Mouse (Mus musculus) heart, embryonic 12.5 days (tissue): Measurements from ENCODE around the gene Reln. TPM values are rescaled to one million over a fixed set of nuclear protein-coding genes. Genes with fewer than 3 reads are reported as not detected.

Source experiments
- ATAC-seq: fragments of 200-750 bp; cut with Nextera tagmentation; 2 replicates; pipeline ENCODE4 v1.8.0; 2017; ENCODE audit warnings: moderate TSS enrichment, moderate library complexity; ENCODE audit not compliant: insufficient number of reproducible peaks, low FRiP score
- H3K27ac ChIP-seq: fragments of 300-500 bp; sonication (generic); 2 replicates; pipeline ENCODE4 v1.5.1; 2016; ENCODE audit warnings: mild to moderate bottlenecking, moderate library complexity; ENCODE audit not compliant: poor library complexity, severe bottlenecking
- H3K27me3 ChIP-seq: fragments of 300-500 bp; sonication (generic); replicated peaks from 2 replicates; pipeline ENCODE4 v1.6.1; 2016; ENCODE audit warnings: mild to moderate bottlenecking, moderate library complexity
- H3K36me3 ChIP-seq: fragments of 300-500 bp; sonication (generic); 2 replicates; pipeline ENCODE4 v1.6.1; 2016; ENCODE audit warnings: mild to moderate bottlenecking, moderate library complexity
- H3K4me1 ChIP-seq: fragments of 300-500 bp; sonication (generic); replicated peaks from 2 replicates; pipeline ENCODE4 v1.6.1; 2016; ENCODE audit warnings: mild to moderate bottlenecking
- H3K4me2 ChIP-seq: fragments of 300-500 bp; sonication (generic); 2 replicates; pipeline ENCODE4 v1.6.1; 2016; ENCODE audit warnings: mild to moderate bottlenecking, moderate library complexity
- H3K4me3 ChIP-seq: fragments of 300-500 bp; sonication (generic); 2 replicates; pipeline ENCODE4 v1.5.1; 2016; ENCODE audit warnings: mild to moderate bottlenecking
- H3K9ac ChIP-seq: fragments of 300-500 bp; sonication (generic); 2 replicates; pipeline ENCODE4 v1.6.1; 2016; ENCODE audit warnings: mild to moderate bottlenecking, moderate library complexity
- H3K9me3 ChIP-seq: fragments of 300-500 bp; sonication (generic); replicated peaks from 2 replicates; pipeline ENCODE4 v1.6.1; 2016; ENCODE audit warnings: mild to moderate bottlenecking, moderate library complexity
- WGBS: fragments of 180-500 bp; shearing (Covaris S2); methylation state at CpG from one replicate; pipeline ENCODE4 v1.1.7; 2016; 5-methylcytosine and 5-hydroxymethylcytosine counted together
- polyA plus RNA-seq: library from polyadenylated mRNA; unstranded; fragments of >200 nt; fragmentation: Nextera tagmentation; extraction: Ambion mirVana; gene quantifications from 2 replicates; pipeline ENCODE4 v1.2.1, GENCODE M21; 2016

The Reln gene
- polyA plus RNA-seq, 1 experiment from 2014 or later, result 4.6 TPM

DNA sequence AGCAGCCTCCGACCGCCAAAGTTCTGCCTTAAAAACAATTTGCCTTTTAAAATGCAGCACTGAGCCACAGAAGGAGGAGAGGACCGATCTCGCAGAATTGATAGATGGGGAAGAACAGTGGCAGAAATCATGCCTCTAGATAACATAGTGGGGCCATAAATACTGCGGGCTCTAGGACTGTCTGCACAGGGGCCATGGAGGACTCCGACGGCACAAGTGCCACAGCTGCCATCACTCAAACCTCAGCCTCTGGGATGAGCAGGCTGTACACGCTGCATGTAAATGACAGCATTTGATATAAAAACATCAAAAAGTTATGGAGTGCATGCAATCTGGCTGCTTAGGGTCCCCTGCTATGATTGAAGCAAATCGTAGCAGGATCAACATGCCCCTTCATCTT, 227.6 kb downstream of the Reln start:
- Histone ChIP-seq H3K9me3 (no peaks in the 10 kb centered on the region), H3K4me3 (no peak overlapping the region), H3K4me1 (peaks cover 14% of the 10 kb centered on the region), H3K4me2 (no peak overlapping the region), H3K27me3 (no peaks in the 10 kb centered on the region), H3K27ac (no peak overlapping the region), H3K36me3 (no peaks in the 10 kb centered on the region), H3K9ac (no peak overlapping the region)
- 63% methylated on average over 9 of the region's 9 CpGs for WGBS
- no peak for ATAC-seq

DNA sequence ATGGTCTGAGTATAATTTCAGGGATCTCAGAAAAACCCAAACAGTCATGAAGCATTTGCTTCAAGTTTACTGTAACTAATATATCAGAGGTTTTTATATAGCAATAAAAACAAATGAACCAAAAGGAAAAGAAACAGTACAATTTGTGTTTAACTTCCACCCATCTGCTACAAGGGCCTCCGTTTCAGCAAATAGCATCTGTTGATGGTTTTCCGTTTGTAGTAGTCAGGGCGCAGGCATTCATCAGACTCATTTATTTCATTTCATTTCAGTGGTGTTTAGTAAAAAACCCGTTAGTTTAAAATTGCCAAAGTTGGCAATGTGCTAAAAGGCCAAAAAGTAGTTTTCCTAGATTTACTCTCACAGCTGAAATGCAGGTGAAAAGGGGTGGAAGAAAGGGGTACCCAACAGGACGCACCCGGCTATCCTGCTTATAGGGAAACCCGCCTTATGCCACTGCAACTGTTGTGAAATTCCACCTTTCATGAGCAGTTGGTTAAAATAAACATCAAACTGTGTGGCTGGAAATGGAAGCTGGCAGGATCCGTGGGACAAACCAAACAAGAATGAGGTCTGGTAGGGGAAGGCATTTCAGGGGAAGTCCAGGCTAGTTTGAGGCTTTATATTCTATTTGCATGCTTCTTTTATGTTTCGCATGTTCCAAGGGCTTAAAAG, 237.6 kb downstream of the Reln start:
- Histone ChIP-seq H3K36me3 (no peaks in the 10 kb centered on the region), H3K27ac (no peak overlapping the region), H3K9me3 (no peaks in the 10 kb centered on the region), H3K4me3 (no peak overlapping the region), H3K27me3 (no peaks in the 10 kb centered on the region), H3K4me2 (no peak overlapping the region), H3K9ac (no peak overlapping the region), H3K4me1 (no peaks in the 10 kb centered on the region)
- no peak for ATAC-seq
- 81% methylated on average over 9 of the region's 9 CpGs for WGBS

DNA sequence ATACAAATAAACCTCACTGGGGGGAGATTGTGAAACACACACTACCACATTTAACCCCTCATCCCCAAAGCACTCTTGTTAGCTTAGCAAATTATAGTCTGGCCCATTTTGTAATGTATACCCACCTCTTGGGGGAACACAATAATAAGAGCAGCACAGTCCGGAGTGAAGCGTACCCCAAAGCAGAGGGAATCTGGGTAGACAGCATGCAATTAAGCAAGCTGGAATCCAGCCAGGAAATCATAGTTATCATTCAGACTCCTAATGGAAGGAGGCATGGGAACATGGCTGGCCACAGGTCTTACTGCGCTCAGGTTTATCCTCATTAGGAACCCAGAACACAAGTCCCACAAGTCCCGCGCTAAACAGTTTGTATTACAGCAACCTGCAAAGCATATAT, 249.5 kb downstream of the Reln start:
- Histone ChIP-seq H3K27me3 (no peaks in the 10 kb centered on the region), H3K9me3 (no peaks in the 10 kb centered on the region), H3K9ac (no peak overlapping the region), H3K4me3 (no peak overlapping the region), H3K4me1 (no peaks in the 10 kb centered on the region), H3K36me3 (no peaks in the 10 kb centered on the region), H3K27ac (no peak overlapping the region), H3K4me2 (no peak overlapping the region)
- WGBS, result 89% methylated on average over 5 of the region's 5 CpGs
- ATAC-seq, result no peak

GRCm38 (mm10) chr5:22094043-22094442, 250.5 kb downstream of the Reln start:
- Histone ChIP-seq H3K4me1 (no peaks in the 10 kb centered on the region), H3K27me3 (no peaks in the 10 kb centered on the region), H3K27ac (no peak overlapping the region), H3K9ac (no peak overlapping the region), H3K9me3 (no peaks in the 10 kb centered on the region), H3K4me3 (no peak overlapping the region), H3K36me3 (no peaks in the 10 kb centered on the region), H3K4me2 (no peak overlapping the region)
- 81% methylated on average over 5 of the region's 5 CpGs for WGBS
- no peak for ATAC-seq

- Histone ChIP-seq H3K27ac (no peak overlapping the region), H3K9me3 (no peaks in the 10 kb centered on the region), H3K4me2 (no peak overlapping the region), H3K4me3 (no peak overlapping the region), H3K4me1 (no peaks in the 10 kb centered on the region), H3K9ac (no peak overlapping the region), H3K27me3 (no peaks in the 10 kb centered on the region), H3K36me3 (no peaks in the 10 kb centered on the region)
- 82% methylated on average over 9 of the region's 9 CpGs for WGBS
- no peak for ATAC-seq
These were observed 251.2 kb downstream of the Reln start for GRCm38 (mm10) chr5:22093157-22093865.

- Histone ChIP-seq H3K9me3 (no peaks in the 10 kb centered on the region), H3K27ac (no peak overlapping the region), H3K4me1 (no peaks in the 10 kb centered on the region), H3K4me2 (no peak overlapping the region), H3K36me3 (no peaks in the 10 kb centered on the region), H3K4me3 (no peak overlapping the region), H3K27me3 (no peaks in the 10 kb centered on the region), H3K9ac (no peak overlapping the region)
- ATAC-seq, result no peak
- 90% methylated on average over 6 of the region's 6 CpGs for WGBS
These were observed 264.0 kb downstream of the Reln start for GRCm38 (mm10) chr5:22080468-22080986.

DNA sequence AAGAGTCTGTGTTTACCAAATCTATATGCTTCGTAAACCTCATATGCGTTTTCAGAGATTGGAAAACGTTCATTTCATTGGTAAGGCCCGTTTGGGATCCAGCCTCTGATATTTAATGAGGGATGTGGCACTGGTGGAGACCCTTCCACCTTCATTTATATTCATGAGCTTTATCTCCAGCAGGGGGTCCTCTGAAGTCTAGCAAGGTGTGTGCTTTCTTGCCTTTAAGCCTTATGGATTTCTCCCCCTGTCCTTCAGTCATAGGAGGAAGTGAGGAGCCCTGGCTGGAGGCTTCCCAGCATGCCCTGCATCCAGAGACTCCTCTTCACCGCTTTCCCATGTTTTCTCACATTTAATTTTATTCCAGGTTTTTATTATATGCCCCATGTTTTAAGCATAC, 269.5 kb downstream of the Reln start:
- Histone ChIP-seq H3K27ac (no peak overlapping the region), H3K4me3 (no peak overlapping the region), H3K4me1 (no peaks in the 10 kb centered on the region), H3K27me3 (no peaks in the 10 kb centered on the region), H3K36me3 (no peaks in the 10 kb centered on the region), H3K9me3 (no peaks in the 10 kb centered on the region; the same call in 1 of the 2 replicates), H3K4me2 (no peak overlapping the region), H3K9ac (no peak overlapping the region)
- WGBS, result 58% methylated on average over 5 of the region's 5 CpGs
- ATAC-seq, result no peak

DNA sequence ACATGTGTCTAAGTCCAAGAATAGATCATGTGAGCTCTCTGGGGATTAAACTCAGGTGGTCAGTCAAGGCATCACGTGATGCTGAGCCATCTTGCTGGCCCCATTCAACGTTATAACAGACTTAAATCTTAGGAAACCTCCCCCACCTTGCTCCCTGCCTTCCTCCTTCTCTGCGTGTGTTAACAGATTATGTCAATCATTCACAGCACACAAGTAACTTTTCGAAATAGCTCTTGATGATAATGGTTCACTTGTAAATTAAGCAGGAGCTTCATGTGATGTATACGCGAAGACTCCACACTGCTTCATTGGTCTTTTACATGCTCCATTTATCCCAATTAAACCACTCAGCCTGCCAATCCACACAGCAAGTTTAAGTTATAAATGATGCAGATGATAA, 271.9 kb downstream of the Reln start:
- H3K4me3 ChIP-seq, result no peak overlapping the region
- no peak for ATAC-seq
- no peaks in the 10 kb centered on the region for H3K36me3 ChIP-seq
- no peak overlapping the region for H3K4me2 ChIP-seq
- H3K9me3 ChIP-seq, result no peaks in the 10 kb centered on the region; the same call in 1 of the 2 replicates
- no peaks in the 10 kb centered on the region for H3K27me3 ChIP-seq
- WGBS, result 78% methylated on average over 6 of the region's 6 CpGs
- H3K9ac ChIP-seq, result no peak overlapping the region
- no peak overlapping the region for H3K27ac ChIP-seq
- no peaks in the 10 kb centered on the region for H3K4me1 ChIP-seq

GRCm38 (mm10) chr5:22059251-22059650, 285.3 kb downstream of the Reln start:
- Histone ChIP-seq H3K36me3 (no peaks in the 10 kb centered on the region), H3K9me3 (no peaks in the 10 kb centered on the region), H3K4me2 (no peak overlapping the region), H3K27me3 (no peaks in the 10 kb centered on the region), H3K27ac (no peak overlapping the region), H3K4me3 (no peak overlapping the region), H3K9ac (no peak overlapping the region), H3K4me1 (no peaks in the 10 kb centered on the region)
- no peak for ATAC-seq
- WGBS, result 71% methylated on average over 6 of the region's 6 CpGs

DNA sequence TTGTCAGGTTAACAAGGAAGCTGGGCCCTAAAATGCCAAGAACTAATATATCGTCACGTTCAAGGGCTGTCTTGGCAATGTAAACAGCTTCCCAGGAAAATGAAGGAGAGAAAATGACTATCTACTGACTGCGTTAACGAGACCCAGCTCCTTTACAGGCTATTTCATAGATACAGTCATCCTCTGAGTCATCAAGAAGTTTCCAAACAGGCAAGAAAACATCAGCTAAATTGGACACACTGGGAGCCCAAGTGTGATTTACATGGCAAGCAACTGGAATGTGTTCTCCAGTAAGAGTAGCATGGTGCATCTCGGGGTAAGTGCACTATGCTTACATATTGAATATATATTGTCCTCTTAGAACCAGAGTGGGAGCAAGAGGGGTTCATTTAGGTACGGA, 302.7 kb downstream of the Reln start:
- WGBS, result 90% methylated on average over 6 of the region's 6 CpGs
- no peak overlapping the region for H3K27ac ChIP-seq
- no peak overlapping the region for H3K9ac ChIP-seq
- ATAC-seq, result no peak
- H3K36me3 ChIP-seq, result no peaks in the 10 kb centered on the region
- no peak overlapping the region for H3K4me2 ChIP-seq
- H3K4me3 ChIP-seq, result no peak overlapping the region
- no peaks in the 10 kb centered on the region for H3K9me3 ChIP-seq
- H3K4me1 ChIP-seq, result no peaks in the 10 kb centered on the region
- H3K27me3 ChIP-seq, result no peaks in the 10 kb centered on the region

- Histone ChIP-seq H3K9ac (no peak overlapping the region), H3K4me2 (no peak overlapping the region), H3K4me1 (no peaks in the 10 kb centered on the region), H3K27ac (no peak overlapping the region), H3K27me3 (no peaks in the 10 kb centered on the region), H3K9me3 (no peaks in the 10 kb centered on the region), H3K4me3 (no peak overlapping the region), H3K36me3 (no peaks in the 10 kb centered on the region)
- WGBS, result 84% methylated on average over 12 of the region's 12 CpGs
- ATAC-seq, result no peak
These were observed 304.9 kb downstream of the Reln start for GRCm38 (mm10) chr5:22039375-22040149.
